Mouse (Mus musculus): Measurements from ENCODE around the gene Snrnp35.
"Not testable (repeated sequence)": the region's sequence is repeated elsewhere in the genome, so short reads cannot be mapped to it uniquely, and the experiment has no call there.

Gene Snrnp35

GRCm38 (mm10) chr5:124463462-124463861 is 19.5 kb upstream of the Snrnp35 start:
- no peak for DNase-seq (ENCODE audit: low spot score)

GRCm38 (mm10) chr5:124464905-124465304 is 18.0 kb upstream of the Snrnp35 start:
- no peak for DNase-seq (ENCODE audit: low spot score)

- DNase-seq (ENCODE audit: low spot score), result no peak
Measured at GRCm38 (mm10) chr5:124467766-124468165, 15.2 kb upstream of the Snrnp35 start.

GRCm38 (mm10) chr5:124468365-124468764 is 14.6 kb upstream of the Snrnp35 start:
- DNase-seq (ENCODE audit: low spot score), result no peak

- DNase-seq (ENCODE audit: low spot score), result no peak
Measured at GRCm38 (mm10) chr5:124469486-124469885, 13.4 kb upstream of the Snrnp35 start.

- DNase-seq (ENCODE audit: low spot score), result no peak
Measured at GRCm38 (mm10) chr5:124470591-124471171, 12.3 kb upstream of the Snrnp35 start.

GRCm38 (mm10) chr5:124478873-124479204 is 4.1 kb upstream of the Snrnp35 start:
- no peak for DNase-seq (ENCODE audit: low spot score)

GRCm38 (mm10) chr5:124480119-124480518 is 2.8 kb upstream of the Snrnp35 start:
- DNase-seq (ENCODE audit: low spot score), result no peak

GRCm38 (mm10) chr5:124481714-124482113 is 1.2 kb upstream of the Snrnp35 start:
- DNase-seq (ENCODE audit: low spot score), result no peak

- no peak for DNase-seq (ENCODE audit: low spot score)
Measured at GRCm38 (mm10) chr5:124482436-124482965, 433 bp upstream of the Snrnp35 start.

GRCm38 (mm10) chr5:124483655-124484396 is 892 bp downstream of the Snrnp35 start:
- DNase-seq (ENCODE audit: low spot score), result no peak

GRCm38 (mm10) chr5:124485654-124486053 is 2.7 kb downstream of the Snrnp35 start:
- DNase-seq (ENCODE audit: low spot score), result no peak

- DNase-seq (ENCODE audit: low spot score), result no peak
Measured at GRCm38 (mm10) chr5:124488885-124489284, 6.0 kb downstream of the Snrnp35 start.

GRCm38 (mm10) chr5:124491732-124492131 is 8.8 kb downstream of the Snrnp35 start:
- DNase-seq (ENCODE audit: low spot score), result no peak

GRCm38 (mm10) chr5:124492618-124493017 is 9.7 kb downstream of the Snrnp35 start:
- no peak for DNase-seq (ENCODE audit: low spot score)

GRCm38 (mm10) chr5:124493455-124493854 is 10.5 kb downstream of the Snrnp35 start:
- DNase-seq (ENCODE audit: low spot score), result no peak

GRCm38 (mm10) chr5:124495547-124495946 is 12.6 kb downstream of the Snrnp35 start:
- no peak for DNase-seq (ENCODE audit: low spot score)

GRCm38 (mm10) chr5:124496614-124497514 is 13.9 kb downstream of the Snrnp35 start:
- no peak for DNase-seq (ENCODE audit: low spot score)

- DNase-seq (ENCODE audit: low spot score), result no peak
Measured at GRCm38 (mm10) chr5:124498221-124498876, 15.4 kb downstream of the Snrnp35 start.

GRCm38 (mm10) chr5:124499001-124499400 is 16.1 kb downstream of the Snrnp35 start:
- no peak for DNase-seq (ENCODE audit: low spot score)

GRCm38 (mm10) chr5:124500037-124500436 is 17.1 kb downstream of the Snrnp35 start:
- not testable (repeated sequence) for DNase-seq (ENCODE audit: low spot score)

GRCm38 (mm10) chr5:124500573-124500972 is 17.6 kb downstream of the Snrnp35 start:
- DNase-seq (ENCODE audit: low spot score), result no peak

Data from ovary, postnatal 10 days (tissue).